Mouse (Mus musculus) neural tube, embryonic 14.5 days (tissue): ENCODE measurements at regions not wholly inside any gene's neighbourhood (a gene's known extent, or its start where the extent isn't known, plus 50 kb on each side); places are given as distances from the start of the nearest gene placed in this dataset.

Experiments used
- ATAC-seq: fragments of 200-750 bp; cut with Nextera tagmentation; 2 replicates; pipeline ENCODE4 v1.8.0; 2017; ENCODE audit warnings: low read depth, mild to moderate bottlenecking, moderate TSS enrichment, moderate library complexity
- H3K27ac ChIP-seq: fragments of 300-500 bp; sonication (generic); 2 replicates; pipeline ENCODE4 v1.5.1; 2014; ENCODE audit warnings: low read depth, mild to moderate bottlenecking, control low read depth, low read length, moderate library complexity, mixed read lengths
- H3K27me3 ChIP-seq: fragments of 300-500 bp; sonication (generic); 2 replicates; pipeline ENCODE4 v1.6.1; 2014; ENCODE audit warnings: low read length; ENCODE audit not compliant: control insufficient read depth, insufficient read depth
- H3K36me3 ChIP-seq: fragments of 300-500 bp; sonication (generic); 2 replicates; pipeline ENCODE4 v1.6.1; 2014; ENCODE audit warnings: low read length, mixed read lengths; ENCODE audit not compliant: control insufficient read depth, insufficient read depth
- H3K4me1 ChIP-seq: fragments of 300-500 bp; sonication (generic); 2 replicates; pipeline ENCODE4 v1.6.1; 2014; ENCODE audit warnings: low read length; ENCODE audit not compliant: control insufficient read depth, insufficient read depth
- H3K4me2 ChIP-seq: fragments of 300-500 bp; sonication (generic); 2 replicates; pipeline ENCODE4 v1.6.1; 2014; ENCODE audit warnings: mild to moderate bottlenecking, low read depth, low read length, control low read depth
- H3K4me3 ChIP-seq: fragments of 300-500 bp; sonication (generic); 2 replicates; pipeline ENCODE4 v1.5.1; 2014; ENCODE audit warnings: low read depth, low read length, control low read depth, mixed read lengths
- H3K9ac ChIP-seq: fragments of 300-500 bp; sonication (generic); replicated peaks from 2 replicates; pipeline ENCODE4 v1.6.1; 2014; ENCODE audit warnings: low read depth, mild to moderate bottlenecking, control low read depth, low read length, mixed read lengths
- H3K9me3 ChIP-seq: fragments of 300-500 bp; sonication (generic); 2 replicates; pipeline ENCODE4 v1.6.1; 2016; ENCODE audit warnings: low read length; ENCODE audit not compliant: control insufficient read depth
- WGBS: fragments of 180-500 bp; shearing (Covaris S2); extraction: QIAGEN DNeasy Blood & Tissue Kit; methylation state at CpG from one replicate; pipeline ENCODE4 v1.1.7; 2014; 5-methylcytosine and 5-hydroxymethylcytosine counted together

- 90% methylated on average over 6 of the region's 6 CpGs for WGBS
- H3K4me2 ChIP-seq: no peak overlapping the region
- no peaks in the 10 kb centered on the region for H3K4me1 ChIP-seq
- H3K9me3 ChIP-seq: no peaks in the 10 kb centered on the region
- H3K36me3 ChIP-seq: no peaks in the 10 kb centered on the region
- no peak overlapping the region for H3K4me3 ChIP-seq
- no peak overlapping the region for H3K27ac ChIP-seq
- no peak overlapping the region for H3K9ac ChIP-seq
- ATAC-seq: no peak
- no peaks in the 10 kb centered on the region for H3K27me3 ChIP-seq
Observed at GRCm38 (mm10) chr19:54603345-54603744, 523.7 kb downstream of the Gpam start.

GRCm38 (mm10) chr19:54605346-54605745, 521.7 kb downstream of the Gpam start:
- Histone ChIP-seq H3K9ac (no peak overlapping the region), H3K4me2 (no peak overlapping the region), H3K4me3 (no peak overlapping the region), H3K27me3 (no peaks in the 10 kb centered on the region), H3K27ac (no peak overlapping the region), H3K9me3 (no peaks in the 10 kb centered on the region), H3K36me3 (no peaks in the 10 kb centered on the region), H3K4me1 (no peaks in the 10 kb centered on the region)
- WGBS: 18% methylated on average over 1 of the region's 1 CpGs
- ATAC-seq: no peak

GRCm38 (mm10) chr19:54616924-54617323, 510.1 kb downstream of the Gpam start:
- no peak overlapping the region for H3K27ac ChIP-seq
- no peaks in the 10 kb centered on the region for H3K36me3 ChIP-seq
- no peak overlapping the region for H3K4me3 ChIP-seq
- no peaks in the 10 kb centered on the region for H3K27me3 ChIP-seq
- H3K4me2 ChIP-seq: no peak overlapping the region
- no peaks in the 10 kb centered on the region for H3K9me3 ChIP-seq
- ATAC-seq: no peak
- no peaks in the 10 kb centered on the region for H3K4me1 ChIP-seq
- WGBS: 42% methylated on average over 4 of the region's 4 CpGs
- no peak overlapping the region for H3K9ac ChIP-seq
